Mouse (Mus musculus) small intestine, adult 2 months (tissue): ENCODE data around the gene Adap1.

Experiments
- CTCF ChIP-seq: fragments of 200-500 bp; IDR thresholded peaks from 2 replicates; pipeline ENCODE4 v1.5.1; 2012; ENCODE audit warnings: low read depth, mild to moderate bottlenecking, control low read depth, inconsistent platforms, low read length, moderate library complexity, mixed read lengths; ENCODE audit not compliant: insufficient replicate concordance, insufficient read length; ENCODE audit errors: extremely low read depth
- POLR2A ChIP-seq: fragments of 200-500 bp; IDR thresholded peaks from 2 replicates; pipeline ENCODE4 v1.6.1; 2012; ENCODE audit warnings: low read depth, mild to moderate bottlenecking, control low read depth, inconsistent platforms, low read length, moderate library complexity

DNA sequence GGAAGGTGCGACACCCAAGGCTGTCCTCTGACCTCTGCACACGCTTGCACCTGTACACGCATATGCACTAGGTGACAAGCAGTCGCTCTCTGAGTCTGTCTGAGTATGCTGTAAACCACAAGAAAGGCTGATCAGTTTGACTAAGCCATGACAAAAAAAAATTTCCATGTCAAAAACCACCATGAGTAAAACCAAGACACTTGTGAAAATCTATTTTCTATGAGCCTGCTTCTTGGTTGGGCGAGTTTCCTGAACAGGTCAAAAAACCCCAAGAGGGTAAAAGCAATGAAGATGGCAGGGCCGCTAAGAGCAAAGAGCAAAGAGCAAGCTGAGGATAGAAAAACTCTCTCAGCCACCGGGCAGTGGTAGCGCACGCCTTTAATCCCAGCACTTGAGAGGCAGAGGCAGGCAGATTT, 21.8 kb downstream of the Adap1 start:
- TF ChIP-seq CTCF (no peak), POLR2A (no peak)
